Mouse (Mus musculus) megakaryocyte progenitor cell, adult 5-6 weeks (primary cell): ENCODE measurements at regions not wholly inside any gene's neighbourhood (a gene's known extent, or its start where the extent isn't known, plus 50 kb on each side); places are given as distances from the start of the nearest gene placed in this dataset.

Experiments
- ATAC-seq: replicated peaks from 2 replicates; pipeline ENCODE4 v1.8.0; 2016; ENCODE audit warnings: mild to moderate bottlenecking, moderate TSS enrichment, inconsistent platforms; ENCODE audit not compliant: poor library complexity

DNA sequence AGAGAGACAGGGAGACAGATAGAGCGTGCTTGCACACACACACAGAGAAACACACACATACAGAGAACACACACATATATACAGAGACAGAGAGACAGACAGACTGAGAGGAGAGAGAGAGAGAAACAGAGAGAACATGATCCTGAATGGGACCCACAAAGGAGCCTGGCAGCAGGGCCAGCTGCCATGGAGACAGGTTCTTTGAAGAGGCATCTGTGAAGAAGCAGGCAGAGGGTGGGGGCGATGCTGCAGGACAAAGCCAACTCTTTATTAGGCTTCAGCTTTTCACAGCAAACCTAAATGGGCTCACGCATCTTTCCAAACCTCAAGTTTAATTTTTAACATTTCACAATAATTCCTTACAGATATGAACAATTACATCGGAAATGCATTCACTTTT is 90.0 kb upstream of the Dlx2 start:
- no peak for ATAC-seq

DNA sequence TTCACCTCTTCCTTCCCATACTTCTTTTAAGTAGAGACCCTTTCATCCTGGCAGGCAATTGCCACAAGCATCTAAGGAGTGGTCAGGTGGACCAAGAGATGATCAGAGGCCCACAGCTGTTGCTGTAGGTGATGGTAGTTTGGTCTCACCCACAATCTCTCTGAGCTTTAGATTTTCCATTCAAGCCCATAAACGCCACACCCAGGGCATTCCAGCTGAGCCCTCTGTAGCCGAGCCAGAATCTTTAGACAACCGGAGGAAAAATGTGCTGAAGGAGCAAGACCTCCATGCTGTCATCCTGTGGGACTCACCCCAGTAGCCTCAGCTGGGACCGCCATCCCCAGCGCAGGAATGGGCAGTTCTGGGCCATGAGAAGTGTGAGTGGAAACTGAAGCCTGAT is 93.7 kb upstream of the Dlx2 start:
- no peak for ATAC-seq

DNA sequence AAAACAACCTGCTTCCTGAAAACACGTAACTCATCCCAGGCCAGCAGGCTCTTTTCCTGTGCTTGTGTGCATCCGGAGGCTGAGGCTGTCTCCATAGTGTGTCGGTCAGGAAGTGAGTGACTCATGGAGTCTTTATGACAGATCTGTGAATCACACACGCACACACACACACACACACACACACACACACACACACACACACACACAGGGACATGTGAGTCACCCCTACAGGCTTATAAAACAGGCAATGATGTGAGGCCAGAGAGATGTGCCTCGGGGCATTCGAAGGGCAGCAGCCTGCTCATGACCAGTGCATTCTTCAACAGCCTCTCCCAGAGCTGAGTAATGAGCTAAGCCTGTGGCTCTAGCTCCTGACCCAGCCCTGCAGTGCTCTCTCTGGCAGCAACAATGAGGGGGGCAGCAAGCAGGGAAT is 97.5 kb upstream of the Dlx2 start:
- ATAC-seq, result peak; percentile 92

DNA sequence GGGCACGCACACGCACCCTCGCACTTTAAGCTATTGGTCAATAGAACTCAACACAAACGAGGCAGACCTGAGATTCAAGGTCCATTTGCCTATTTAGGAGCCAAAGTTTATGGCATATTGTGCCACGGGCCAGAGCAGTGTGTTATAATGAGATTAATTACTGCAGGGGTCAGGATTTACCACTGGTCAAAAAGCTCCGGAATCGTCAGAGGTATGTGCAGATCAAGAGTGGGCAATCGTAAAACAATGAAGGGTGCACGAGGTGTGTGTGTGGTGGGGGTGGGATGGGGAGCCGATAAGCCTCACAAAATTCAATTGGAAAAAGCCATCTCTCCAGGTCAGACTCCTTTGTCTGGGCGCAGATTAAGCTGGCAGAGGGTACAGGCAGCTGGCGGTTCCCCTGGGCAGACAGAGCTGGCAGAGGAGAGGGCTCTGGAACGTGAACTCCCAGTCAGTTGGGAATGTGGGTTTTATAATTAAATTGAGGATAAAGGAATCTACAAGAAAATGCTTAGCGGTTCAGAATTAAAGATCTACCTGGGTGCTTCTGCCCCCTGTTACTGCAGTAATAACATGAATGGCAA is 97.4 kb upstream of the Itga6 start:
- no peak for ATAC-seq

GRCm38 (mm10) chr2:71651662-71652061 is 93.8 kb upstream of the Itga6 start:
- no peak for ATAC-seq

- peak; percentile 45; the same call in 1 of the 2 replicates for ATAC-seq
These were observed 93.1 kb upstream of the Itga6 start for GRCm38 (mm10) chr2:71652261-71652801.

GRCm38 (mm10) chr2:71654817-71655503 is 90.5 kb upstream of the Itga6 start:
- ATAC-seq, result no peak

GRCm38 (mm10) chr2:71655504-71656390 is 89.7 kb upstream of the Itga6 start:
- ATAC-seq, result peak; percentile 67

DNA sequence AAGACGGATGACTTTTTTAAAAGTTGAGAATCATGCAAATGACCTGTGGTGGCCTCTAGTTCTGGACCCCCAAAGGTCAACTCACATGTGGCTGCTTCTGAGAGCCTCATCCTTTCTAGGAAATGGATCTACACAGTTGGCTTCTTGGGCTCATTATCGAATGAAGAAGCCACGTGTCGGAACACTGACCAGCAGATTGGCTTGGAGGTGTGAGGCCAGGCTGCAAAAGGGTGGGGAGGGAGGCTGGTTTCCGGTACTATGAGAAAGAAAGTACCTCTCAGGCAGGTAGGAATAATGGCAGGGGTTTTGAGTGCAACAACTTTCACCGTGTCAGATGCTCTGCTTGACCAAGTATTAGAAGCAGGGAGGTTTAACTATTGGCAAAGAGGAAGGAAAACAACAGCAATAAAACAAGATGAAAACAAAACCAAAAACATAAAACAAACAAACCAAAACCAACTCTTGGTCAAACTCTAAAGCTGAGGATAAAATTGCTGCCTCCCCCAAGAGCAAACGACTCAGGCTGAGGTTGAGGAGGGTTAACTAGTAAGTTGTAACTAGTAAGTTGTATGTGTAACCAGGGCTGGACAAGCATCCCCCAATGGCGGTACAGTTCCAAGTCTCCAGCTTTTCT is 88.7 kb upstream of the Itga6 start:
- no peak for ATAC-seq

DNA sequence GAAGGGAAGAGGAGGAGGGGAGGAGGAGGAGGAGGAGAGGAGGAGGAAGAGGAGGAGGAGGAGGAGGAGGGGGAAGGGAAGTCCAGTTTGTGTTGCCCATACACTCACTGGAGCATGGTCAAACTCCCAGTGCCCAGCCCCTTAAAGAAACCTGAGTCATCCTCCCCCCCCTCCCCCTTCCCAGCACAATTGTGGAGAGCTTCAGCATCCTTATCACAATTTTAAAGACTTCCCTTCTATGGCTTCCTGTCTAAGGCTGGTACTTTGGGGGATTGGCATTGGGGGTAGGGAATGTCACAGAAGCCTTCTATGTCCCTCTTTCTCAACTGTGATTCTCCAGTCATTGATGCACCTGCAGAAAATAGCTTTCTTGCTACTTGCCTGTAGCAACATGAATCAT is 84.0 kb upstream of the Itga6 start:
- ATAC-seq, result peak; percentile 51

- peak; percentile 82 for ATAC-seq
These were observed 83.4 kb upstream of the Itga6 start for GRCm38 (mm10) chr2:71661986-71662385.

GRCm38 (mm10) chr2:71663453-71663852 is 82.0 kb upstream of the Itga6 start:
- peak; percentile 42; the same call in 1 of the 2 replicates for ATAC-seq

- no peak for ATAC-seq
These were observed 78.5 kb upstream of the Itga6 start for GRCm38 (mm10) chr2:71666927-71667326.

GRCm38 (mm10) chr2:71667746-71668145 is 77.7 kb upstream of the Itga6 start:
- ATAC-seq, result no peak

GRCm38 (mm10) chr2:71670228-71670790 is 75.1 kb upstream of the Itga6 start:
- no peak for ATAC-seq

- ATAC-seq, result peak; percentile 42; the same call in 1 of the 2 replicates
These were observed 74.5 kb upstream of the Itga6 start for GRCm38 (mm10) chr2:71670882-71671281.

DNA sequence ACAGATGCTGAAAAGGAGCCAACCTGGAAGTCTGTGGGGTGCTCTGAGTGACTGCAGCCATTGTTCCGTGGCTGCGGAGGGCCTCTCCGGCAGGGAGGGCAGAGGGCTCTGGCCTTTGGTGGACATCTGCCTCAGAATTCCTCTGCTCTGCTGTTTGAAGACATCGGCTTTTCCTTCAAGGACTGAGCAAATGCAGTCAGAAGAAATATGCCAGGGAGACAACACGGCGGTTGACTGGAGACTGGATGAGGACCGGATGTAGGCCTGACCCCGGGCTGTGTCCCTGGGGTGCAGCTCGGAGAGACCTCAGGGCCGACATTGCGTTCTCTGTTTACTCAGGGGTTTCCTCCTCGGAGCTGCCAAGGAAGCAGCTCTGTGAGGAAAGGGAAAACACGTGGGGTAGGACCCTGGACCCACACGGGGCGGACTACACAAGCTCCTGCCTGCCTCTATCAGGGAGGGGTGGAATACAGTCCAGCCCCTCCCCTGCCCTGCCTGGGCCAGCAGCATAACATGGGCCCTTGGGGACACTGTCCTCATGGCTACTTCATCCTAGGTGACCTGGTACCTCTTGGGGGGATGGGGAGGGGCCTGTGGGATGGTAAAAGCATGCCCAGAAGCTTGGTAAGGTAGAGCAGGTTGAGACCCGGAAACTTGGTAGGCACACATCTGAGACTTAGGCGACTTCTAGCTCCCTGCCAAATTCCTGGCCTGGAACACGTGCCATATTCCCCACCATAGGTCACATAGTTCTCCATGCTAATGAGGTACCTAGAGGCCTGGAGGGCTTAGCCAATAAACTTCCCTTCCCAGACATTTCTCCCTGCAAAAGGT is 72.1 kb upstream of the Itga6 start:
- ATAC-seq, result no peak

DNA sequence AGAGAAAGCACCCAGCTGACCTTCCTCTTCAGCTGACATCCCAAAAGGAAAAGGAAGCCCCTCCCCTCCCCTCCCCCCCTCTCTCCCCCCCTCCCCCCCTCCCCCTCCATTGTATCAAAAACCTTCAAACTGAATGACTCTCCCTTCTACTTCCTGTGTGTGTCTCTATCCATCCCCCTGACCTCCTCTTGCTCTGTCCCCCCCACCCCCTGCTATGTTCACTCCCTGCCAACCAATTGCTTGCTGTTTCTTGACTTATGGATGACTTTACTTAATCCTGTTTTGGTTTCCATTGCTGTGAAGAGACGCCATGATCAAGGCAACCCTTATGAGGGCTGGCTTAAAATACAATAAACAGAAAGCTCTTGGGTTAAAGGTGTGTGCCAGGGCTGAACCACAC is 64.7 kb upstream of the Itga6 start:
- ATAC-seq, result no peak

DNA sequence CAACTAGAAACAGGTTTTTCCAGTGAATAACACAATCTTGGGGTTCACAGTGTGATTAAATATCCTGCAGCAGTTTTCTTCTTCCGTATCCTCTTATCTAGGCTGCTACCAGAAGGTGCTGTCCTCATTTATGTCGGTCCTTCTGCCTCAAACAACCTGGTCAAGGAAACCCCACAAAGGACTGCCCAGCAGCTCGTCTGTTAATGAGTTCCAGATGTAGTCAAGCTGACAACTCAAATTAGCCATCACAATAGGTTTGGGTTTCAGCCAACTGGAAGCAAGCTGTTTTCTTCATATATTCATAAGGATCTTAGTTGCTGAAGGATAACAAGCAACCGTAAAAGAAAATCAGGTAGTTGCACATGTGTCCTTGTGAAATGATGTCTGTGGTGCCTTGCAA is 64.3 kb upstream of the Itga6 start:
- ATAC-seq, result no peak

GRCm38 (mm10) chr2:71683375-71683774 is 62.0 kb upstream of the Itga6 start:
- ATAC-seq, result no peak
